Mouse (Mus musculus) ES-E14 (cell line): ENCODE data around the gene Cldn20.

ENCODE experiments used
- HCFC1 ChIP-seq: IDR thresholded peaks from 2 replicates; pipeline ENCODE4 v1.6.1; 2012; ENCODE audit warnings: low read length, inconsistent platforms, borderline replicate concordance; ENCODE audit not compliant: insufficient read depth
- MAFK ChIP-seq: IDR thresholded peaks from 2 replicates; pipeline ENCODE4 v1.6.1; 2014; ENCODE audit warnings: mild to moderate bottlenecking, low read depth, low read length, inconsistent platforms; ENCODE audit not compliant: insufficient read depth
- ZNF384 ChIP-seq: IDR thresholded peaks from 2 replicates; pipeline ENCODE4 v1.6.1; 2012; ENCODE audit warnings: low read depth, low read length, inconsistent platforms

- TF ChIP-seq MAFK = no peak
- no peak for TF ChIP-seq ZNF384
- TF ChIP-seq HCFC1 = no peak
These were observed 36.3 kb upstream of the Cldn20 start for GRCm38 (mm10) chr17:3496080-3496479.
